Mouse (Mus musculus) right cerebral cortex, postnatal 25 days (tissue): ENCODE data around the gene Phlpp1.

Experiments used
- DNase-seq: peaks from one replicate; pipeline ENCODE4 v3.0.0; 2022

Gene Phlpp1

GRCm38 (mm10) chr1:106199109-106199508 lies 27.6 kb downstream of the Phlpp1 start:
- DNase-seq, result no peak

- peak; percentile 52 for DNase-seq
Observed at GRCm38 (mm10) chr1:106199686-106200085, 28.1 kb downstream of the Phlpp1 start.

DNA sequence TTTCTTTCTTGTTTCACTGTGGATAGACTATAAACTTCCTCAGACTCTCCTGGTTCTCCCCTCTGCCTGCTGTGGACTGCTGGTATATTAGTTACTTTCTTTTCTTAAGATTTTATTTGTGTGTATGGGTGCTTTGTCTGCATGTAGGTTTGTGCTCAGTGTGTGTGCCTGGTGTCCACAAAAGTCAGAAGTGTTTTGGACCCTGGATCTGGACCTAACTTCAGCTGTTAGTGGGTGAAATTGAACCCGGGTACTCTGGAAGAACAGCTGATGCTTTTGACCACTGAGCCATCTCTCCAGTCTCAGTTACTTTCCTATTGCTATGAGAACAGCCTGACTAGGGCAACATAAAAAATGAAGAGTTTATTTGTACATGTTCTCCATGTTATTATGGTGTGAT lies 29.5 kb downstream of the Phlpp1 start:
- no peak for DNase-seq

GRCm38 (mm10) chr1:106201929-106202328 lies 30.4 kb downstream of the Phlpp1 start:
- no peak for DNase-seq

DNA sequence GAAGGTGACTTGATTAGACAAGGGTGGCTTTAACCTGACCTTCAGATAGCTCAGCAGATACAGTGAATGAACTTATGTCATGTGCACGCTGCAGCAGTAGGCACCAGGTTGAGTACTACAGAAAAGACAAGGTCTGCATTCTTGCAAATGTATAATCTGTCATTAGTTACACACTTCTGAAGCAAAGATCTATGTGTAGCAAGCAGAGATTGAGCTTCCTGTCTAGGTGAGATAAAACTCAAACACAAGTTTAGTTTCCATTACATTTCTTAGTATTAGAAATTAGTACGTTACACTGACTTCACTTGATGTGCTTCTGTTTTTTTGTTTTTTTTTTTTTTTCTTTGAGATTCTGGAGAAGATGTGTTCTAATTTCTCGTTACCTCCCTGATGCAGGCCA lies 32.4 kb downstream of the Phlpp1 start:
- DNase-seq, result no peak

DNA sequence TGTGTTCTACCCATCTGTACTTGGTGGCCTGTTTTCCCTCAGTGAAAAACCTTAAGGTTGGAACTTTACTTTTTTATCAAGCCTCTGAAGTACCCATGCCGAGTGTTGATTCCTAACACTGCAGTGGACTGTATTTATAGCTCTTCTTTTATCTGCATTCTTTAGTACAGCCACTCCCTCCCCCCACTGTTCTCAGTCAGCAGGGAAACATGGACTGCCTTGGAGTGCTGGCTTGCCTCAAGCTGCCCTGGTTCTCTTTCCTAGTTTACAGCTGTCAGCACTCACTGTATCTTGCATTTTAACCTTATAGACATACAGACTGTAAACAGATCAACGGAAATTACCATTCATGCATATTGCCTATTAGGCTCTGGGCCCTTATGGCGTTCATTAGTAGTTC lies 32.8 kb downstream of the Phlpp1 start:
- no peak for DNase-seq

- DNase-seq, result no peak
Observed at GRCm38 (mm10) chr1:106208581-106208980, 37.0 kb downstream of the Phlpp1 start.

GRCm38 (mm10) chr1:106210461-106210860 lies 38.9 kb downstream of the Phlpp1 start:
- DNase-seq, result no peak

DNA sequence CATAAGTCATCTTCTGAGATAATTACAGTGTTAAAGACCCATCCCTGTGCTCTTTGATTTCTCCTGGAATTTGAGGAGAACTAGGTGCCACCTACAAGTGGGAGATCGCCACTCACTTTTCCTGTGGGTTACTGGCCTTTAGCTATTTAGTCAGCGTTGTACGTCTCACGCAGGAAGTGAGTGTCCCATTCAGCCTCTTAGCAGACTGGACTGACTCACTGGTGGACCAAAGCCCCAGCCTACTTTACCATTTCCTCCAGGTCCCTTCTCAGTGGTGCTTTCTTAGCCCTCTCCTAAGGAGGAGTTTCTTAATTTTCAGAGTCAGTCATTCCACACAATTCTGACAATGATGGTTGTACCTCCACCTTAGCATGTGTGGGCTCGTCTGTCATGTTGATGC lies 39.6 kb downstream of the Phlpp1 start:
- DNase-seq, result no peak

DNA sequence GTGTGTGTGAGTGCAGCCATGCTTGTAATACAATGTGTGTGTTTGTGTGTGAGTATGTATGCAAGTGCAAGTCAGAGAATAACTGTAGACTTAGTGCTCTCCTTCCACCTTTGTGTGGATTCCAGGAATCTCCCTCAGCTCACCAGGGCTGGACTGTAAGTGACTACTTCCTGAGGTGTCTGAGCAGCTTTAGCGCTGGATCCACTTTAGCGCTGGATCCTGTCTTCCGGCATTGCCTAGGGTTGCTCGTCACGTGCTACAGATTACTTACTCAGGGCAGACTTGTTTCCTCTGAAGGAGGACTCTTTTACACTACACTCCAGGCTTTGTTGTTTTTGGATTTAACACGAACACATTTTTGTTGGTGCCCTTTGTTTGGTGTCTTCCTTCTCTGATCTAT lies 48.9 kb downstream of the Phlpp1 start:
- DNase-seq, result no peak

GRCm38 (mm10) chr1:106221371-106221770 lies 49.8 kb downstream of the Phlpp1 start:
- DNase-seq, result no peak

DNA sequence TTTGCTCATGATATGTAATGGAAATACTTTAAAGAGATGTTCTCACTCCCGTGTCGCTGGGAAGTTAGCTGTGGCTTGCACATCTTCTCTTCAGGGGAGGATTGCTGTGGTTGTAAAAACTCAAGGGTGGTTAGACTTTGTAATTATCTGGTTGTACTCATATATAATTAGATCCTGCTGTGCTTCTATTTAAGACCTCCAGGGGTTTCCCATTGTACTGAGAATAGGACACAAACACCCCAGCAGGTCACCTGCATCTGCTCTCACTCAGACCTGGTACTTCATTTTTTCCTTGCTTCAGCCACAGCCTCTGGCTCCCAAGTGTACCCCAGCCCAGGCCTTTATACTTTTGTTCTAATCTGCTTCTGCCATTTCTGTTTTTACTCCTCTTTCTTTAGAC lies 50.4 kb downstream of the Phlpp1 start:
- no peak for DNase-seq

- no peak for DNase-seq
Observed at GRCm38 (mm10) chr1:106226613-106227012, 55.1 kb downstream of the Phlpp1 start.

DNA sequence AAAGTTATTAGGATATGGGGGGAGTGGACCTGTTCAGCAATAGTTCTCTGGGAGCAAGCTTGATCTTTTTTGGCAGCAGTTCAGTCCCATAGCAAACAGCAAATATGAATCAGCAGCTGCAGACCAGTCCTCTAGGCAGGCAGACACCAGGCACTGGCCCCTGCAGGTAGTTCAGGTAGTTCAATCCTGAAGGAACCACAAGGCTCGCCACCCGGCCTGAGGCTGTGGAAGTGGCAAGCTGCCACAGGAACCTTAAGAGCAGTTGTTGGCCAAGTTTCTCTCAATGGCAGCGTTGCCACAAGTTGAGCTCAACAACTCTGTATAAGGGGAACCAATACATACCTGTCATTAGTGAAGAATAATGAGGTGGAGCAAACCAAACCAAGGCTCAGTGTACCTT lies 58.8 kb downstream of the Phlpp1 start:
- no peak for DNase-seq

- DNase-seq, result no peak
Observed at GRCm38 (mm10) chr1:106231345-106231744, 59.8 kb downstream of the Phlpp1 start.

DNA sequence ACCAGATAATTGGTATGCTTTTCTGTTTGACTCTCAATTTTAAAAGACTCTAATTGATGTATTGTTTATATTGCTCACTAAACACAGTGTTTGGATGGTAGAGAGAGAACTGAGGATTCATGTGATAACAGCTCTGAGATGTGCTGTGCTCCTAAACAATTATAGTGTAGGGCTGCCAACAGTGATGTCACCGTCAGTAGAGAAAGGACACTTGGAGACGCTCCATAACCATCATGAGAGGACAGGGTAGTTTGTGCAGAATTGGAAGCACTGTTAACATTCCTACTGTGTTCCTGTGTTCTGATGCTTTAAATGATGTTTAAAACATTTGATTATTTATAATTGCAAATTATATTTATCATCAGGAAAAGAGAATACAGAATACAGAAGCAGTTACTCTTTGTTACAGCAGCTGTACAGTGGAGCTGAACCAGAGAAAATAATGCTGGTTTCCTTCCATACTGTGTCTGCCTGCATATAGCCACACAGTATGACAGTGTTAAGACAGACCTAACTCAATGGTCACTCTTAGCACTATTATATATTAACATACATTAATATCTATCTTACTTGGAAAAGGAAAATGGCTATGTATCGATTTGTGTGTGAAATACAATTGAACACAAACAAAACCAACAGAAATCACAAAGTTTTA lies 60.4 kb downstream of the Phlpp1 start:
- no peak for DNase-seq

GRCm38 (mm10) chr1:106232460-106232850 lies 60.9 kb downstream of the Phlpp1 start:
- DNase-seq, result no peak

DNA sequence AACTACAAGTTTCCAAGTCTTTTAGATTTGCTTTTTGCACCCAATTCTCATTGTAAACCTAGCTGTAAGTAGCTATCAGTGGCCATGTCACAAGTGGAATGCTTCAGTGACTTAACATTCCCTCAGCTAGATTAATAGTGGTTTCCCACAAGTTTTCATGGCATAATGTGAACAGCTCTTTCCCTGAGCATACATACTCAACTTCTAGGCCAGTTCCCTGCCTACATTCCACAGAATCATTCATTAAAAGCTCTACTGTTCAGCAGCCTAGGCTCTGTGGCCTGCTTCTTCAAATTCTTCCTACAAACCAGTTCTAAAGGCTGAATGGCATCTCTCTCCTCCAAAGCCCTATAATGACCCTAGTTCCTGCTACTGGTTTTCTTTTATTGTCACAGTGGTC lies 65.4 kb downstream of the Phlpp1 start:
- DNase-seq, result no peak

DNA sequence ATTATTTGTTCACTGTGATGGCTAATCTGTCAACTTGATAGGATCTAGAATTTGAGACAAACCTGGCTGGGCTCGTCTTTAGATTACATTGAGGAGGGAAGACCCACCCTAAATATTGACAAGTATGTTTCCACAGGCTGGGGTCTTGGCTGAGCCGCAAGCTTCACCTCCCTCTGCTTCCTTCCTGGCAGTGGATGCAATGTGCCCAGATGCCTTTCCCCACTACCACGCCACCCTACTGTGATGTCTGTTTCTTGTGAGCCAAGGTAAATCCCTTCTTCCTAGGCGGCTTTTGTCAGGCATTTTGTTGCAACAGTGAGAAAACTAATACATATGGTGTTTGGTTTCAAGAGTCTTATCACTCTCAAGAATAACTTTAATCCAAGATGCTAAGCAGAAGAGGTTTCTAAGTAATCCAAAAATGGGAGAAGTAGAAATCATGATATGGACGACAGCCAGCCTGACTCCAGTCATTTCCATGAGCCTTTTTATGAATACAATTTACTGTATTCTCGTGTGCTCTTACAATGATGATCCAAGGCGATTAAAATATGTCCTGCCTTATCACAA lies 68.6 kb downstream of the Phlpp1 start:
- DNase-seq, result no peak

- no peak for DNase-seq
Observed at GRCm38 (mm10) chr1:106241059-106241458, 69.5 kb downstream of the Phlpp1 start.

DNA sequence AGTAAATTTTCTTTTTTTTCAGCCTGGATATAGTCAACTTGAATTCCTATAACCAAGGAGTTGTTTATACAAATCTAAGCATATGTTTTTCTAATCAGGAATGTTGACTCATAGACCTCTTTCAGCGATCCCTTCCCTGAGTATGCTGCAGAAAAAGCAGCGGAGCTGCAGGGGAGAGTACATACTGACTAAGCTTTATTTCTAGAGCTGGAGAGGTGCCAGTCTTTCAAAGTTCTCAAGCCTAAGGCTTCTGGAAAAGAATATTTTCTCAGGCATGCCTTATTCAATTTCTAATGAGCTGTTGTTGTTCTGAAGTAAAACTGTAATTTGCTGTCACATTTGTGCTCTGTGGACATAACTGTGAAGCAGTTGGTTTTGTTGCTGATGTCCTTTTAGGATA lies 70.6 kb downstream of the Phlpp1 start:
- no peak for DNase-seq

DNA sequence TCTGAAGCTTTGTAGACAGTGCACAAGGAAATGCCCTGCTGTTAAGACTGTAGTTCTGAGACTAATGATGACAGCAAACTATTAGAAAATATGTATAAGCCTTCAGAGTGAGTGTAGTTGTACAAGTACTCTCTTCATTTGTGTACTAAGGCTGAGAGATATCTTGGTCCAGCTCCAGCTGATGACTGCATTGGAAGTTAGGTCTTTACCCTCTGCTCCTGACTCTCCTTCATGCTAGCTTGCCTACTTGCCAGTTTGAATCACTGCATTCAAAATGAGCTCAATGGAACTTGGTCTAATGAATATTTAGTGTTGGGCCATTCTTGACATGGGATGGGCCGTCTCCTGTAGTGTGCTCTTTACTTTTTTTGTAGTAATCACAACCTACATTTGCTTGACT lies 71.8 kb downstream of the Phlpp1 start:
- no peak for DNase-seq

- DNase-seq, result no peak
Observed at GRCm38 (mm10) chr1:106244245-106244644, 72.7 kb downstream of the Phlpp1 start.

DNA sequence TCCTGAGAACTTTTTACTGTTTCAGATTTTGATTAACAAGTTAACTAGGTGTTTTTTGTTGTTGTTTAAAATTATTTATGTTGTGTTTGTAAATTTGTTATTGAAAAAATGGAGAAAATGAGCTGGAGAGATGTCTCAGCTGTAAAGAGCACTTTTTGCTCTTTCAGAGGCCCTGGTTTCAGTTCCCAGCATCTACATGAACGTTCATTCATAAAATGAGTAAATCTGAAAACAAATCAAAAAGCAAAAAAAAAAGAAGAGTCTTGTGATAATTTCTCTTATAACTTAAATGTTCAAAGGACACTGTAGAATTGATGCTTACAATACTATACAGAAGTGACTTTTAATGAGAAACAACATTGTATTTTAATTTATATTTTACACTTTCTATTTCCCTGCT lies 82.5 kb downstream of the Phlpp1 start:
- DNase-seq, result no peak

- DNase-seq, result no peak
Observed at GRCm38 (mm10) chr1:106257176-106257575, 85.6 kb downstream of the Phlpp1 start.
